Mouse (Mus musculus) kidney, adult 2 months (tissue): ENCODE measurements at regions not wholly inside any gene's neighbourhood (a gene's known extent, or its start where the extent isn't known, plus 50 kb on each side); places are given as distances from the start of the nearest gene placed in this dataset.

ENCODE experiments used
- CTCF ChIP-seq: fragments of 200-500 bp; conservative IDR thresholded peaks from 2 replicates; pipeline ENCODE4 v1.5.1; 2011; ENCODE audit warnings: low read depth, mild to moderate bottlenecking, control low read depth, low read length, moderate library complexity, mixed read lengths; ENCODE audit not compliant: insufficient read depth, insufficient read length
- POLR2A ChIP-seq: fragments of 200-500 bp; IDR thresholded peaks from one replicate; pipeline ENCODE4 v1.6.1; 2011; ENCODE audit warnings: low read depth, low read length, control low read depth

DNA sequence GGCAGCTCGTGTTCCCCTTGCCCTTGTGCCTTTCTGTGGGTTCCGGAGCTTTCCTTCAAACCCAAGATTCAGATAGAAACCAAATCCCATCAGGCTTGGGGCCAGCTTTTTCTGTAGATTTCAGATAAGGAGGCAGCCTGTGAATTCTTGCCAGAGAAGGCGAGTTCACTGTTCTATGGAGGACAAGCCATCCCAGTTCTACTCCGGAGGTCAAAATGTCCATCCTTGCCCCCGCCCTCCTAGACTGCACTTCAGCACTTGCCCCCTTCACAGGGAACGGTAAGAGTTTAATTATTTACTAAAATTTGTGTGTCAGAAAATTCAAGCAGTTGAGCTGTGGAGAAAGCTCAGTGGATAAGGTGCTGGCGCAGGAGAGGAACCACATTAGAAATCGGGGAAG is 97.1 kb upstream of the Adgrl2 start:
- TF ChIP-seq POLR2A (no peak), CTCF (no peak)
